Comparison of ENCODE assay signal across 23 mouse cellular contexts in the genomic region with DNA sequence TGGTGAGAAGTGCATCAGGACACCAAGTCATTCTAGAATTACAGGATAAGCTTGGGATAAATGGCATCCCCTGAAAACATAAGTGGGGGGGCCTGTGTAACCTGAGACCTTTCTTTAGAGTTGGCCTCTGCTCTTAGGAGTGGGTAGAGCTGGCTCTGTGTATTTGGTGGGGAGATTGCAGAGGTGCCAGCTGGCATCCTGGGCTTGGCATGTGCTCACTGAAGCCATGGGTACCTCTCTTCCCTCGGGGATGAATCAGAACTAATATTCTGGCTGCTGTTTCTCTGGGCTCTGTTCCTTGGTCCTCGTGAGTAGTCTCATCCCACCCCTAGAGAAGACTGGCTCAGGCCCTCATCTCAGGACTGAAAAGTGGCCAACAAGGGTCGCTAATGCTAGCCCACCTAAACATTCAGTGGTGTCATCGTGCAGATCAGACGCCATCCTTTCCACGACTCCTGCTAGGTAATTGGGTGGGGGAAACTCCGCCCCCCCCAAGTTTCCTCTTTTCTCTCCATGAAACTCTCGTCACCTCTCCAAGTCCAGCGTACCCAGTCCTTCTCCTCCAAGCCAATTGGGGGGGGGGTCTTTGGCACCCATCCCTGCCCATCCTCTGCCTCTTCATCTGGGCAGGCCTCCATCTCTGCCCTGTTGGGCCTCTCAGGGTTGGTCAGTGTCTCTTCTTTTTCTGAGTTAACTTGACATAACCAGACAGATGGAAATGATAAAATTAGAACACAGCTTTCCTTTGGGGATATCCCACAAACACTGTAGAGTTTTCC. TPM values are rescaled to one million over a fixed set of nuclear protein-coding genes. Genes with fewer than 3 reads are reported as not detected.
A peak's percentile ranks its signal among the peaks of the same experiment; 100 is the strongest.
DNase-seq lines count a peak whose midpoint lies in the region; ATAC-seq and TF ChIP-seq lines count a peak whose summit lies in the region.
"Had no signal": no experiment of that assay in that cellular context is flagged by ENCODE, and none has a peak within 500 bp of the region (broad histone marks: within the 10 kb centered on the region; RNA-seq: fewer than 3 reads in every experiment).

No protein-coding gene starts in this region.

- H3K4me3 ChIP-seq in forebrain, embryonic 16.5 days (replicated peaks; ENCODE audit: low read length) = no peak overlapping the region
- no peak overlapping the region for H3K4me3 ChIP-seq in forebrain, embryonic 11.5 days (ENCODE audit: low read depth, low read length)
- H3K4me3 ChIP-seq: heart, embryonic 10.5 days; hindbrain, embryonic 12.5 days had no signal

- 0 out of 2 replicates have a peak, but pooled peaks cover 4% of the 10 kb centered on the region for H3K27me3 ChIP-seq in forebrain, embryonic 16.5 days (replicated peaks; ENCODE audit: control insufficient read depth, insufficient read depth, low read length)
- peaks cover 5% of the 10 kb centered on the region for H3K27me3 ChIP-seq in forebrain, embryonic 11.5 days (ENCODE audit: control insufficient read depth, insufficient read depth, low read length)

- no peak for TF ChIP-seq CTCF in brain, embryonic 14.5 days (IDR thresholded peaks at IDR 0.05; ENCODE audit: borderline replicate concordance, extremely low read depth, insufficient read depth, insufficient read length)

- no peak overlapping the region for H3K4me2 ChIP-seq in forebrain, embryonic 16.5 days (ENCODE audit: low read length)
- no peak overlapping the region for H3K4me2 ChIP-seq in forebrain, embryonic 11.5 days (ENCODE audit: low read depth, low read length, severe bottlenecking)
- H3K4me2 ChIP-seq: hindbrain, embryonic 12.5 days had no signal

- no peak for TF ChIP-seq POLR2A in brain, embryonic 14.5 days (IDR thresholded peaks at IDR 0.05; ENCODE audit: borderline replicate concordance, extremely low read depth, insufficient read depth, insufficient read length, poor library complexity, severe bottlenecking)

- H3K9me3 ChIP-seq in forebrain, embryonic 16.5 days (ENCODE audit: control insufficient read depth, low read length) = no peaks in the 10 kb centered on the region
- H3K9me3 ChIP-seq in forebrain, embryonic 11.5 days (ENCODE audit: control insufficient read depth, low read length) = no peaks in the 10 kb centered on the region
- H3K9me3 ChIP-seq: heart, embryonic 10.5 days; hindbrain, embryonic 12.5 days had no signal

- no peak overlapping the region for H3K27ac ChIP-seq in forebrain, embryonic 16.5 days (ENCODE audit: low read length)
- H3K27ac ChIP-seq in forebrain, embryonic 11.5 days (ENCODE audit: low read depth, low read length) = no peak overlapping the region
- H3K27ac ChIP-seq: heart, embryonic 10.5 days; hindbrain, embryonic 12.5 days had no signal

- peak; percentile 26 for DNase-seq in adrenal gland, postnatal 14 days
- no peak for DNase-seq in adrenal gland, adult 18-20 months (ENCODE audit: low spot score in 2 of 2)
- no peak for DNase-seq in forebrain, embryonic 11.5 days (ENCODE audit: low spot score)
- DNase-seq in 3T3-L1 (ENCODE audit: low read depth, low spot score) = peak; percentile 29
- peak; percentile 53 for DNase-seq in brain, embryonic 14.5 days (ENCODE audit: low read depth)
- no peak for DNase-seq in ovary, postnatal 14 days (ENCODE audit: low spot score)
- DNase-seq in kidney, postnatal 10 days = no peak
- DNase-seq: cerebellum, adult 18-20 months; cerebellum, adult 9-11 months; gastrocnemius, postnatal 10 days; heart, adult 18-20 months; heart, postnatal 10 days; heart, postnatal 4 days; kidney, adult 8-10 months had no signal

- H3K36me3 ChIP-seq in forebrain, embryonic 16.5 days (ENCODE audit: control insufficient read depth, insufficient read depth) = no peaks in the 10 kb centered on the region
- H3K36me3 ChIP-seq in forebrain, embryonic 11.5 days (ENCODE audit: control insufficient read depth, insufficient read depth, low read length) = no peaks in the 10 kb centered on the region
- H3K36me3 ChIP-seq: heart, embryonic 10.5 days; hindbrain, embryonic 12.5 days had no signal

- 70% methylated on average over 9 of the region's 9 CpGs for WGBS in forebrain, embryonic 16.5 days
- 80% methylated on average over 9 of the region's 9 CpGs for WGBS in forebrain, embryonic 11.5 days

- ATAC-seq in forebrain, embryonic 16.5 days = 0 out of 2 replicates have a peak, but pooled peaks have one; percentile 24
- no peak for ATAC-seq in forebrain, embryonic 11.5 days (replicated peaks; ENCODE audit: low FRiP score)
- ATAC-seq: hindbrain, embryonic 16.5 days; inflammation-experienced regulatory T-cells, adult 6 months; intestine, postnatal 0 days had no signal

- H3K9ac ChIP-seq in forebrain, embryonic 16.5 days (replicated peaks; ENCODE audit: low read depth, low read length) = no peak overlapping the region
- H3K9ac ChIP-seq in forebrain, embryonic 11.5 days (ENCODE audit: low read length) = no peak overlapping the region
- H3K9ac ChIP-seq: hindbrain, embryonic 12.5 days had no signal

- H3K4me1 ChIP-seq in forebrain, embryonic 16.5 days (replicated peaks; ENCODE audit: control insufficient read depth, insufficient read depth, low read length) = 0 out of 2 replicates have a peak, but pooled peaks cover 2% of the 10 kb centered on the region
- no peaks in the 10 kb centered on the region for H3K4me1 ChIP-seq in forebrain, embryonic 11.5 days (replicated peaks; ENCODE audit: control insufficient read depth, insufficient read depth, low read length)

RNA-seq across cellular contexts. Expression of a gene that starts 22.2 kb away (rescaled TPM):
- total RNA-seq in adrenal gland, postnatal 14 days (2021) = 5.4 and 7.2 TPM in 2 replicates
- 1 to 10 TPM in 1 of 2 experiments, under 1 TPM in 1; 0.76 to 1.5 TPM for total RNA-seq in adrenal gland, adult 18-20 months (2021)
- polyA plus RNA-seq in forebrain, embryonic 16.5 days (2015; fragmentation: Nextera tagmentation; extraction: Ambion mirVana) = 37.0 and 48.1 TPM in 2 replicates
- 10.6 and 19.0 TPM in 2 replicates for polyA plus RNA-seq in forebrain, embryonic 11.5 days (2014; fragmentation: Nextera tagmentation; extraction: Ambion mirVana)
- polyA plus RNA-seq in brain, embryonic 14.5 days (2012; rRNA removed) = 16.9 and 28.7 TPM in 2 replicates
- polyA plus RNA-seq: inflammation-experienced regulatory T-cells, adult 6 months had no signal

RNA-seq across cellular contexts. Expression of a gene that starts 33.7 kb away (rescaled TPM):
- not detected in 2 replicates for total RNA-seq in adrenal gland, postnatal 14 days (2021)
- total RNA-seq in adrenal gland, adult 18-20 months (2021) = under 1 TPM; 0.46 to 0.61 TPM
- polyA plus RNA-seq in forebrain, embryonic 16.5 days (2015; fragmentation: Nextera tagmentation; extraction: Ambion mirVana) = 1.5 and 2.2 TPM in 2 replicates
- polyA plus RNA-seq in forebrain, embryonic 11.5 days (2014; fragmentation: Nextera tagmentation; extraction: Ambion mirVana) = 0.47 and 0.68 TPM in 2 replicates
- polyA plus RNA-seq in brain, embryonic 14.5 days (2012; rRNA removed) = 0.93 and 2.3 TPM in 2 replicates
- total RNA-seq: gastrocnemius, postnatal 10 days; gastrocnemius, postnatal 4 days; heart, adult 18-20 months; heart, postnatal 10 days; heart, postnatal 4 days had no signal
- polyA plus RNA-seq: embryonic facial prominence, embryonic 11.5 days; heart, embryonic 10.5 days; heart, embryonic 14.5 days; inflammation-experienced regulatory T-cells, adult 6 months; intestine, postnatal 0 days had no signal

RNA-seq across cellular contexts. Expression of a gene that starts 33.8 kb away (rescaled TPM):
- total RNA-seq in adrenal gland, postnatal 14 days (2021) = 365 and 371 TPM in 2 replicates
- total RNA-seq in adrenal gland, adult 18-20 months (2021) = 100 to 1,000 TPM; 208 to 312 TPM
- polyA plus RNA-seq in forebrain, embryonic 16.5 days (2015; fragmentation: Nextera tagmentation; extraction: Ambion mirVana) = 240 and 273 TPM in 2 replicates
- 177 and 184 TPM in 2 replicates for polyA plus RNA-seq in forebrain, embryonic 11.5 days (2014; fragmentation: Nextera tagmentation; extraction: Ambion mirVana)
- 123 and 135 TPM in 2 replicates for polyA plus RNA-seq in brain, embryonic 14.5 days (2012; rRNA removed)

RNA-seq across cellular contexts. Expression of a gene that starts 53.2 kb away (rescaled TPM):
- 26.0 and 27.0 TPM in 2 replicates for total RNA-seq in adrenal gland, postnatal 14 days (2021)
- 10 to 100 TPM; 26.0 to 30.6 TPM for total RNA-seq in adrenal gland, adult 18-20 months (2021)
- polyA plus RNA-seq in forebrain, embryonic 16.5 days (2015; fragmentation: Nextera tagmentation; extraction: Ambion mirVana) = 26.4 and 30.9 TPM in 2 replicates
- polyA plus RNA-seq in forebrain, embryonic 11.5 days (2014; fragmentation: Nextera tagmentation; extraction: Ambion mirVana) = 23.2 and 28.2 TPM in 2 replicates
- polyA plus RNA-seq in brain, embryonic 14.5 days (2012; rRNA removed) = 23.7 and 33.5 TPM in 2 replicates

RNA-seq across cellular contexts. Expression of a gene that starts 53.6 kb away (rescaled TPM):
- 27.3 and 27.4 TPM in 2 replicates for total RNA-seq in adrenal gland, postnatal 14 days (2021)
- total RNA-seq in adrenal gland, adult 18-20 months (2021) = 10 to 100 TPM; 26.7 to 29.8 TPM
- polyA plus RNA-seq in forebrain, embryonic 16.5 days (2015; fragmentation: Nextera tagmentation; extraction: Ambion mirVana) = 158 and 165 TPM in 2 replicates
- polyA plus RNA-seq in forebrain, embryonic 11.5 days (2014; fragmentation: Nextera tagmentation; extraction: Ambion mirVana) = 98.2 and 100 TPM in 2 replicates
- polyA plus RNA-seq in brain, embryonic 14.5 days (2012; rRNA removed) = 73.3 and 86.3 TPM in 2 replicates

Comparison
In these comparisons a context has a peak if more than half of its experiments do, and no peak if none do; other contexts are left out.
1. DNase-seq: peak in adrenal gland, postnatal 14 days (single experiment), 3T3-L1 (single experiment) and brain, embryonic 14.5 days (single experiment); none in adrenal gland, adult 18-20 months (0 of 2), forebrain, embryonic 11.5 days (single experiment), ovary, postnatal 14 days (single experiment) and kidney, postnatal 10 days (single experiment).